Mouse (Mus musculus): ENCODE data around the gene Prss38. TPM values are rescaled to one million over a fixed set of nuclear protein-coding genes. Genes with fewer than 3 reads are reported as not detected.
A peak's percentile ranks its signal among the peaks of the same experiment; 100 is the strongest.
"Not testable (repeated sequence)": the region's sequence is repeated elsewhere in the genome, so short reads cannot be mapped to it uniquely, and the experiment has no call there.

Gene Prss38
- total and polyA plus RNA-seq, 3 experiments: not detected

GRCm38 (mm10) chr11:59387471-59387870, 12.0 kb upstream of the Prss38 start:
- H3K36me3 ChIP-seq (ENCODE audit: control insufficient read depth, insufficient read depth, low read length): no peaks in the 10 kb centered on the region
- intact Hi-C loops (cut with DNase I): no loop called here
- H3K4me1 ChIP-seq (ENCODE audit: control insufficient read depth, insufficient read depth, low read length): no peaks in the 10 kb centered on the region
- 65% methylated on average over 4 of the region's 4 CpGs for WGBS
- no peak overlapping the region for H3K9ac ChIP-seq (ENCODE audit: low read depth, low read length)
- no peak overlapping the region for H3K27ac ChIP-seq
- no peaks in the 10 kb centered on the region for H3K79me2 ChIP-seq (replicated peaks; ENCODE audit: control insufficient read depth, insufficient read depth, low read length)
- DNase-seq: no peak
- TF ChIP-seq EP300 (IDR thresholded peaks at IDR 0.05; ENCODE audit: insufficient read depth, low read depth, low read length) (no peak), CTCF (IDR thresholded peaks at IDR 0.05) (no peak), POLR2A (IDR thresholded peaks at IDR 0.05; ENCODE audit: insufficient read depth, low read depth, low read length) (no peak)
- H3K27me3 ChIP-seq (ENCODE audit: control insufficient read depth, insufficient read depth, low read length): no peaks in the 10 kb centered on the region
- H3K4me3 ChIP-seq: no peak overlapping the region

GRCm38 (mm10) chr11:59385123-59385522, 9.7 kb upstream of the Prss38 start:
- Histone ChIP-seq H3K79me2 (replicated peaks; ENCODE audit: control insufficient read depth, insufficient read depth, low read length) (no peaks in the 10 kb centered on the region), H3K9ac (ENCODE audit: low read depth, low read length) (no peak overlapping the region), H3K4me3 (no peak overlapping the region), H3K36me3 (ENCODE audit: control insufficient read depth, insufficient read depth, low read length) (no peaks in the 10 kb centered on the region), H3K27me3 (ENCODE audit: control insufficient read depth, insufficient read depth, low read length) (no peaks in the 10 kb centered on the region), H3K27ac (no peak overlapping the region), H3K4me1 (ENCODE audit: control insufficient read depth, insufficient read depth, low read length) (no peaks in the 10 kb centered on the region)
- WGBS: 24% methylated on average over 8 of the region's 8 CpGs
- no peak for DNase-seq
- intact Hi-C loops (cut with DNase I): loop anchor here (2.0 kb wide), 1 partner anchor 18 kb away; no protein-coding TSS in a partner anchor
- no peak for TF ChIP-seq CTCF (IDR thresholded peaks at IDR 0.05)
- no peak for TF ChIP-seq POLR2A (IDR thresholded peaks at IDR 0.05; ENCODE audit: insufficient read depth, low read depth, low read length)
- no peak for TF ChIP-seq EP300 (IDR thresholded peaks at IDR 0.05; ENCODE audit: insufficient read depth, low read depth, low read length)

DNA sequence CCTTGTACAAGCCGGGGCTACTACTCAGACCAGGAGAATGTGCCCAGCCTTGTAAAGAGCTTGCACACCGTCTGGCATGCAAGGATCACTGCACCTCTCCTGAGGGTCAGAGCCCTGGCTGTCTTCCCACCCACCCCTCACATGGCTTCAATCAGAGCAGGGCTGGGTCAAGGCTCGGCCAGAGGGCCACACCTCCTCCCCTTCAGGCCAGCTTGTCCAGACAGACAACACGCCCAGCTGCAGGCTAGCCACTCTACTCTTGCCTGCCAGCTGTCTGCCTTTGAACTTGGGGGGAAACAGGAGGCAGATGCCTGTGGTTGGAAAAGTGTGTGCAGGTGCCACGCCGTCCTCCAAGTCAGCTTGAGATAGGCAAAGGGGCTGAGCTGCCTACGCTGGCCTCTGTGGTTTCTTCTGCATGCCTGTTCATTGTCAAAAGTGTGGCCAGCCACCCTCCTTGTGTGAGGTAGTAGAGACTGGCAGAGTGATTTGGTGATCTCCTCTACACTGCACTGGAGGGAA, 9.0 kb upstream of the Prss38 start:
- no peak for TF ChIP-seq CTCF (IDR thresholded peaks at IDR 0.05)
- TF ChIP-seq EP300 (IDR thresholded peaks at IDR 0.05; ENCODE audit: insufficient read depth, low read depth, low read length): no peak
- no peak for TF ChIP-seq POLR2A (IDR thresholded peaks at IDR 0.05; ENCODE audit: insufficient read depth, low read depth, low read length)
- H3K27ac ChIP-seq: no peak overlapping the region
- H3K79me2 ChIP-seq (replicated peaks; ENCODE audit: control insufficient read depth, insufficient read depth, low read length): no peaks in the 10 kb centered on the region
- intact Hi-C loops (cut with DNase I): loop anchor here (2.0 kb wide), 1 partner anchor 18 kb away; no protein-coding TSS in a partner anchor
- H3K4me3 ChIP-seq: no peak overlapping the region
- no peaks in the 10 kb centered on the region for H3K27me3 ChIP-seq (ENCODE audit: control insufficient read depth, insufficient read depth, low read length)
- WGBS: 33% methylated on average over 7 of the region's 7 CpGs
- H3K36me3 ChIP-seq (ENCODE audit: control insufficient read depth, insufficient read depth, low read length): no peaks in the 10 kb centered on the region
- no peaks in the 10 kb centered on the region for H3K4me1 ChIP-seq (ENCODE audit: control insufficient read depth, insufficient read depth, low read length)
- no peak overlapping the region for H3K9ac ChIP-seq (ENCODE audit: low read depth, low read length)
- DNase-seq: peak in 1 of 2 experiments; percentile 19

GRCm38 (mm10) chr11:59379547-59379946, 4.1 kb upstream of the Prss38 start:
- no peak for DNase-seq
- Histone ChIP-seq H3K4me3 (no peak overlapping the region), H3K9ac (ENCODE audit: low read depth, low read length) (no peak overlapping the region), H3K4me1 (ENCODE audit: control insufficient read depth, insufficient read depth, low read length) (no peaks in the 10 kb centered on the region), H3K79me2 (replicated peaks; ENCODE audit: control insufficient read depth, insufficient read depth, low read length) (no peaks in the 10 kb centered on the region), H3K27me3 (ENCODE audit: control insufficient read depth, insufficient read depth, low read length) (no peaks in the 10 kb centered on the region), H3K36me3 (ENCODE audit: control insufficient read depth, insufficient read depth, low read length) (no peaks in the 10 kb centered on the region), H3K27ac (no peak overlapping the region)
- TF ChIP-seq CTCF (IDR thresholded peaks at IDR 0.05) (no peak), POLR2A (IDR thresholded peaks at IDR 0.05; ENCODE audit: insufficient read depth, low read depth, low read length) (no peak), EP300 (IDR thresholded peaks at IDR 0.05; ENCODE audit: insufficient read depth, low read depth, low read length) (no peak)
- intact Hi-C loops (cut with DNase I): no loop called here

- Histone ChIP-seq H3K27me3 (ENCODE audit: control insufficient read depth, insufficient read depth, low read length) (no peaks in the 10 kb centered on the region), H3K79me2 (replicated peaks; ENCODE audit: control insufficient read depth, insufficient read depth, low read length) (no peaks in the 10 kb centered on the region), H3K4me1 (ENCODE audit: control insufficient read depth, insufficient read depth, low read length) (no peaks in the 10 kb centered on the region), H3K9ac (ENCODE audit: low read depth, low read length) (no peak overlapping the region), H3K36me3 (ENCODE audit: control insufficient read depth, insufficient read depth, low read length) (no peaks in the 10 kb centered on the region), H3K27ac (no peak overlapping the region), H3K4me3 (no peak overlapping the region)
- intact Hi-C loops (cut with DNase I): no loop called here
- WGBS: 43% methylated on average over 3 of the region's 3 CpGs
- DNase-seq: peak in 1 of 2 experiments; percentile 15
- TF ChIP-seq EP300 (IDR thresholded peaks at IDR 0.05; ENCODE audit: insufficient read depth, low read depth, low read length) (no peak), CTCF (IDR thresholded peaks at IDR 0.05) (no peak), POLR2A (IDR thresholded peaks at IDR 0.05; ENCODE audit: insufficient read depth, low read depth, low read length) (no peak)
Measured at GRCm38 (mm10) chr11:59377999-59378398, 2.5 kb upstream of the Prss38 start.

DNA sequence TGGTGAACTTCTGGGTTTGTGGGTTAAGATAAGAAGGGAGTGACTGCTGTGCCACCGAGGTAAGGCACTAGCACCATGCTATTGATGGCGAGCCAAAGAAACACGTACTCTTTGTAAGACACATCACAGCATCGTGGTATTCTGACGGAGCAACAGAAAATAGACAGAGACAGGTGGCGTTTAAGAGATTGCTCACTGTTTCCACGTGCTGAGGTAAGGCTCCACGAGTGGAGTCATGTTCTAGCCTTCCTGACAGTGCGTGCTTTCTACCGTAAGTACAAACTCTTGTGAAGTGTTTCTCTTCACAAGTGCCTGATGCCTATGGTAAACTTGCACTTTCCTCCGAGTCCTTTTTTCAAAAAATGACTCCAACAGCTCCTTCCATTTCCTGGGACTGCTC, 5.6 kb downstream of the Prss38 start:
- DNase-seq: no peak
- Histone ChIP-seq H3K9ac (ENCODE audit: low read depth, low read length) (no peak overlapping the region), H3K27me3 (ENCODE audit: control insufficient read depth, insufficient read depth, low read length) (no peaks in the 10 kb centered on the region), H3K27ac (no peak overlapping the region), H3K79me2 (replicated peaks; ENCODE audit: control insufficient read depth, insufficient read depth, low read length) (no peaks in the 10 kb centered on the region), H3K4me3 (no peak overlapping the region), H3K4me1 (ENCODE audit: control insufficient read depth, insufficient read depth, low read length) (no peaks in the 10 kb centered on the region), H3K36me3 (ENCODE audit: control insufficient read depth, insufficient read depth, low read length) (no peaks in the 10 kb centered on the region)
- TF ChIP-seq POLR2A (IDR thresholded peaks at IDR 0.05; ENCODE audit: insufficient read depth, low read depth, low read length) (no peak), EP300 (IDR thresholded peaks at IDR 0.05; ENCODE audit: insufficient read depth, low read depth, low read length) (no peak), CTCF (IDR thresholded peaks at IDR 0.05) (no peak)
- intact Hi-C loops (cut with DNase I): loop anchor here (5.0 kb wide), 1 partner anchor 63 kb away; the partner anchor contains the start of gene Wnt9a
- WGBS: 79% methylated on average over 11 of the region's 11 CpGs

- not testable (repeated sequence) for H3K79me2 ChIP-seq (replicated peaks; ENCODE audit: control insufficient read depth, insufficient read depth, low read length); H3K4me1 ChIP-seq (ENCODE audit: control insufficient read depth, insufficient read depth, low read length); H3K27ac ChIP-seq; H3K36me3 ChIP-seq (ENCODE audit: control insufficient read depth, insufficient read depth, low read length); DNase-seq; H3K27me3 ChIP-seq (ENCODE audit: control insufficient read depth, insufficient read depth, low read length); H3K9ac ChIP-seq (ENCODE audit: low read depth, low read length); H3K4me3 ChIP-seq
- intact Hi-C loops (cut with DNase I): loop anchor here (5.0 kb wide), 1 partner anchor 61 kb away; the partner anchor contains the start of gene Wnt9a
- 82% methylated on average over 4 of the region's 4 CpGs for WGBS
Measured at GRCm38 (mm10) chr11:59367955-59368354, 7.5 kb downstream of the Prss38 start.
